Mouse (Mus musculus): ENCODE data around the gene Cryzl1. TPM values are rescaled to one million over a fixed set of nuclear protein-coding genes. Genes with fewer than 3 reads are reported as not detected.

The Cryzl1 gene
- polyA plus RNA-seq, 1 experiment from 2014 or later = 115 TPM

DNA sequence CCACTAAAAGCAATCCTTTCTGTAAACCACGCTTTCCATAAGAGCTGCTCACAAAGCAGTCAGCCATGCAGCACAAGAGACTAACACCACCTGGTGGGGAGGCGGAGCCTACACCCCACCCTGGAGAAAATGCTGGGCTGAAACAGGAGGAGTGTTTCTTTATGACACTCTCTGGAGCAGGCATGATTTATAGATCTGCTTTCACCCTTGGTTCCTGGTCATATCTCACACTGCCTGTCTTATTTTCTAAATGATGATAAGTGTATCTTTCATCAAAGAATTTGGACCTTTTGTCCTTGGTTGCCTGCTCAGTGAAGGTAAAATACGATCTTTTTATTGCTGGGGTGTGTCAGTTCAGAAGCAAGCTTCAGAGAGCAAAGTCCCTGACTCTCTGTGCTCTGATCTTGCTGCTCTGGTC, 26.0 kb downstream of the Cryzl1 start:
- Histone ChIP-seq H3K4me3 (no peak overlapping the region), H3K4me1 (no peaks in the 10 kb centered on the region), H3K36me3 (replicated peaks) (peaks cover 32% of the 10 kb centered on the region), H3K9ac (no peak overlapping the region), H3K9me3 (no peaks in the 10 kb centered on the region), H3K4me2 (no peak overlapping the region), H3K27ac (no peak overlapping the region), H3K27me3 (replicated peaks) (no peaks in the 10 kb centered on the region)
- WGBS = 62% methylated on average over 3 of the region's 3 CpGs
- ATAC-seq (replicated peaks) = no peak

DNA sequence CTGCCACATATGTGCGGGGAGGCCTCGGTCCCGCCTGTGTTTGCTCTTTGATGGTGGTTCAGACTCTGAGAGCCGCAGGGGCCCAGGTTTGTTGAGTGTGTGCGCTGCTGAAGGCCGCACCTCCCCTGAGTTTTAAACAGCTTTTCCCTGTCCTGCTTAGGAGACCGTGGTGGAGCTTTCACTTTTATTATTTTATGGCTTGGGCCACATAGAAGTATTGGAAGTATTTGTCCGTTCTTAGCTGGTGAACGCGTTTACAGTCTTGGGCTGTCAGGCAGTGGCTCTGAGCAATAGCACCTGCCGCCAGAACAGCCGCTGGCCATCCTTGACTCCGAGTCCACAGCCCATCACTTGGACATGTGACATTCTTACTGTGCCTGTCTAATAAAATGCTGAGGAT, 26.9 kb downstream of the Cryzl1 start:
- Histone ChIP-seq H3K9ac (no peak overlapping the region), H3K9me3 (no peaks in the 10 kb centered on the region), H3K4me2 (no peak overlapping the region), H3K27me3 (replicated peaks) (no peaks in the 10 kb centered on the region), H3K27ac (no peak overlapping the region), H3K36me3 (replicated peaks) (peaks cover 30% of the 10 kb centered on the region), H3K4me3 (no peak overlapping the region), H3K4me1 (no peaks in the 10 kb centered on the region)
- 91% methylated on average over 13 of the region's 13 CpGs for WGBS
- ATAC-seq (replicated peaks) = no peak

DNA sequence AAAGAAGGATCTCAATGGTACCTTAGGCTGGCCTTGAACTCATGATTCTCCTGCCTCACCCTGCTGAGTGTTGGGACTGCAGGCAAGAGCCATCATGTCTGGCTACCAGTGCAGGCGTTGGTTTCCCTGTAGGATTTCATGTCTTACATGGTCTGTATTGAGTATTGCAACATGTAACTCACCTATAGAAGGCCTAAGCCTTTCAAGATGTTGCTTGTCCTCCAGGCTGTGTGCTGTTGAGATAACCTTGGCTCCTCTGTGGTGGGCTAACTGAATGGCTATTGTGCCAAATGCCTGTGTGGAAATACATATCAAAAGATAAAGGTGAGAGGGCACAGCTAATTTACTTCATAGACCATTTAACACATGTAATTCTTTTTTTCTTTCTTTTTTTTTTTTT, 29.8 kb downstream of the Cryzl1 start:
- H3K4me2 ChIP-seq = no peak overlapping the region
- no peak overlapping the region for H3K27ac ChIP-seq
- peaks cover 22% of the 10 kb centered on the region for H3K36me3 ChIP-seq (replicated peaks)
- 95% methylated on average over 1 of the region's 1 CpGs for WGBS
- H3K9ac ChIP-seq = no peak overlapping the region
- H3K27me3 ChIP-seq (replicated peaks) = no peaks in the 10 kb centered on the region
- H3K4me1 ChIP-seq = no peaks in the 10 kb centered on the region
- no peaks in the 10 kb centered on the region for H3K9me3 ChIP-seq
- no peak for ATAC-seq (replicated peaks)
- H3K4me3 ChIP-seq = no peak overlapping the region

DNA sequence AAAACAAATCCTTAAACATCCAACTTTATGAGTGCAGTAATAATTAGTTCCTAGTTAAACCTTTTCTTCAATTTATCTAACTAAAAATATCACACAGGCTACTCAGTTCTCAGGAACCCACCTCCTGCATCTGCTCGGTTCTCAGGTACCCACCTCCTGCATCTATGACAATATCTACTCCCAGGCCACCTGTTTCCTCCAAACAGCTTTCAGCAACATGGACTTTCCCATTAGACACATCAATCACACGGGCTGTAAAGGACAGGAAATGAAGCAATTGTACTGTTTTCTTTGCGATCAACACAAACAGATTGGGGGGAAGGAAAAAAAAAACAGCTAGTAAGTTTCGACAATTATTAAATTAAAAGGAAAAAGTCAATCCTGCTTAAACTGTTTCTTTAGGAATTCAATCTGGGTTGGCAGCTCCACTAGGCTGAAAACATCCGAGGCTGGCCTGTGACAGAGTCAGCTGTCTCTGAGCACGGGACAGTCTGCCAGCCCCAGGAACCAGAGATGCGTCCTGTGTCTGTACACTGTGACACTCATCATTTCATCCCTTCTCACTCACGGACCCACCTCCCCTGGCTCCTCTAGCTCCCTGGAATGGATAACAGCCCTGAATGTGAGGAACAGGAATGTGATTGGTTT, 33.5 kb downstream of the Cryzl1 start:
- H3K4me3 ChIP-seq = no peak overlapping the region
- H3K9ac ChIP-seq = no peak overlapping the region
- H3K36me3 ChIP-seq (replicated peaks) = peaks cover 24% of the 10 kb centered on the region
- no peak for ATAC-seq (replicated peaks)
- H3K4me1 ChIP-seq = no peaks in the 10 kb centered on the region
- 77% methylated on average over 8 of the region's 8 CpGs for WGBS
- H3K27ac ChIP-seq = no peak overlapping the region
- no peak overlapping the region for H3K4me2 ChIP-seq
- no peaks in the 10 kb centered on the region for H3K9me3 ChIP-seq
- no peaks in the 10 kb centered on the region for H3K27me3 ChIP-seq (replicated peaks)

DNA sequence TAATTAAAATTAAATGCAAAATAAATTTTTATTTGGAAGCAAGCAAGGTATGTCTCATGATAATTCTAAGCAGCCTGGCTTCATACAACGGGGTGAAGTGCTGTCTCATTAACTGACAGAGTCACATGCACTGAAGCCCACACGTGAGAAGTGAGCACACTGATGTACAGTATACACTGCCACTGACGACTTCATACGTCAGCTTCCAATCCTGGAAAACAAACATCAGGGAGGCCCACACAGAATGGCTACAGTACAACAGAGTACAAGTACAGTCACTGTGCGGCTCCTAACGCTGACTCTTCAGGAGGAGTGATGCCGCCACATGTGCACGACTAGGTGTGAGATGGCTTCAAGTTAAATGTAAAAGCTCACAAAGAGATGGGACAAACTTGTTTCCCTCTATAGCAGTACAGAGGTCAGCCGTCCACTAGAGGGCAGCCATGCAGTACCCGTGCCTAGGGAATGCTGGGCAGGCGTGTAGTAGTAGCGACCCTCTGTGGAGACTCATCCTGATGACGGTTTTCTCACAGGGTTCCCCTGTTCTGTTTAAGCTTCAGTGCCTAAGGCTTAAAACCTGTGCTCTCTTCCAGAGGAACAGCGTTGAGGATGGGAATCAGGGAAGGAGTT, 34.2 kb downstream of the Cryzl1 start:
- H3K27ac ChIP-seq = no peak overlapping the region
- no peaks in the 10 kb centered on the region for H3K9me3 ChIP-seq
- H3K27me3 ChIP-seq (replicated peaks) = no peaks in the 10 kb centered on the region
- H3K9ac ChIP-seq = no peak overlapping the region
- H3K4me3 ChIP-seq = no peak overlapping the region
- 33% methylated on average over 14 of the region's 14 CpGs for WGBS
- H3K4me2 ChIP-seq = no peak overlapping the region
- H3K36me3 ChIP-seq (replicated peaks) = peaks cover 24% of the 10 kb centered on the region
- ATAC-seq (replicated peaks) = peak; percentile 87
- peaks cover 6% of the 10 kb centered on the region for H3K4me1 ChIP-seq

DNA sequence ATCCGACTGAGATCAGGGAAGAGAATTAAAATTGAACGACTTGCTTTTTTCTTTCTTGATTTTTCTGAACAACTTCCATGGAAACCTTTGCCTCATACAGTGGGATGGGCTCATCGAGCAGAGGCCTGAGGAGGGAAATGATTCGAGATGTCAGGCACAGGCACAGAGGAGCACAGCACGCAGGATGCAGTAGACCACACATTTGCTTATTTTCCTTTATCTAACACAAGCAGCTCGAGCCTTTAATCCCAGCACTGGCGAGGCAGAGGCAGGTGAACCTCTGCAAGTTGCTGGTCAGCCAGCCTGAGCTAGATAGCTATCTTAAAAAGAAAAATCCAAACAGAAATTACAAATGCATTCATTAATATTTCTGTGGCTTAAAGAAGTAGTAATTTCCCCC, 39.0 kb downstream of the Cryzl1 start:
- no peak for ATAC-seq (replicated peaks)
- no peak overlapping the region for H3K9ac ChIP-seq
- H3K27me3 ChIP-seq (replicated peaks) = no peaks in the 10 kb centered on the region
- peaks cover 20% of the 10 kb centered on the region for H3K4me1 ChIP-seq
- WGBS = 37% methylated on average over 7 of the region's 7 CpGs
- peak overlapping the region; percentile 87 for H3K4me2 ChIP-seq
- peaks cover 13% of the 10 kb centered on the region; the same call in 1 of the 2 replicates for H3K36me3 ChIP-seq (replicated peaks)
- no peaks in the 10 kb centered on the region for H3K9me3 ChIP-seq
- no peak overlapping the region for H3K27ac ChIP-seq
- H3K4me3 ChIP-seq = no peak overlapping the region

DNA sequence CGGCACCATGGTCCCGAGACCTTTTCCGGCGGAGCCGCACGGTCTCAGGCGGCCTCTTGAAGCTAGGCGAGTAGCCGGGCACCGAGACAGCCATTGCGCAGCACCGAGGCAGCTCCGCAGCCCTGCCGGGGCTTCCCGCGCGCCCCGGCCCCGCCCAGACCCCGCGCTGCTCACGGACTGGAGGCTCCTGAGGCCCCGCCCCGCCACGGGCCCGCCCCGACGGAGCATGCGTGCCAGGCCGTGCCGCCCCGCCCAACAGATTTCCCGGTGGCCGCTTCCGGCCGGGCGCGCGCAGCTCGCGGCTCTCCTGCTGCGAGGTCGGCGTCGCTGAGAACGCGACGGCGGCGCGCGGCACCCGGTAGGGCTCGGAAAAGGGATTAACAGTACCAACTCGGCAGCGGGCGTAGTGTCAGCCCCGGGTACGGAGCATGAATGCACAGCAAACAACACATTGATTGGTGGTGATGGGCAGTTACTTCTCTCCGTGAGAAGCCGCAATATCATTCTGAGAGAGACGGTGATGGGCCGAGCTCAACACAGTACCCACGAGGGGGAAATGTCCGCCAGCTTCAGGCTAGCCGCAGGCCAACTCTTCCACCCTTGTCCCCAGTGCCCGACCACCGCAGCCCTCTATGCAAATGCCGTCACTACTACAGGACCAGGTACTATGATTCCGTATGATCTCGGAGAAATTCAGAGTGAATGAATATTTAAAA, 40.0 kb downstream of the Cryzl1 start, which contains the start of gene Donson:
Gene Donson (minus strand): TSS at position 152 of the 716 bp plus-strand sequence.
- peaks cover 20% of the 10 kb centered on the region for H3K4me1 ChIP-seq
- WGBS = under 1% methylated on average over 70 of the region's 71 CpGs
- ATAC-seq (replicated peaks) = peak; percentile 99
- peak within 1 kb of the TSS; percentile 97 for H3K4me3 ChIP-seq
- no peaks in the 10 kb centered on the region for H3K9me3 ChIP-seq
- peak within 1 kb of the TSS; percentile 87 for H3K4me2 ChIP-seq
- H3K36me3 ChIP-seq (replicated peaks) = peaks cover 13% of the 10 kb centered on the region; the same call in 1 of the 2 replicates
- peak within 1 kb of the TSS; percentile 98 for H3K9ac ChIP-seq
- H3K27ac ChIP-seq = peak within 1 kb of the TSS; percentile 93
- H3K27me3 ChIP-seq (replicated peaks) = no peaks in the 10 kb centered on the region

DNA sequence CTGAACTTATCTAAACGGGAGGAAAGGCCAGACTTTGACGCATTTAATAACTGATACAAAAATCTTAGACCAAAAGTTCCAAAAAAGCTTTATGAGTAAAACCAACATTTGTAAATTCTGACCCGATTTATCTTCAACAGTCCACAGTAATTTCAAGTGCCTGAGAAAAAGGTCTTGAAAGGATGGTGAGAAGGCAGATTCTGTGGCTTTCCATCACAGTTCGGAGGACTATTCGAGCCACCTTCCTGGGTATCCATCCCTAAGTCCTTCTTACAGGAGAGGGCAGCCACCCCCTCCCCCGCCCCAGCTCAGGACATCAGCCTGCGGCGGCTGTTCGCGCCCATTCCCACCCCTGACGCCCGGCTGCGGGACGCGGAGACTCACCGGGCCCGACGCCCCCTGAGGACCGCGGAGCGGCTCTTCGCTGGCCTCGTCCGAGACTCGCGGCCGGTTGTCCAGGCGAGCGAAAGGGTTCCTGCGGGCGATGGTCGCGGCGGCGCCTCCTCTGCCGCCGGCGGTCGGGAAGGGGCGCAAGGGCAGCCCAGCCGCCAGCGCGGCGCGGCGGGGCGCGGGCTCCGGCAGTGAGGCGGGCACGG, 40.7 kb downstream of the Cryzl1 start:
- peak overlapping the region; percentile 87 for H3K4me2 ChIP-seq
- H3K36me3 ChIP-seq (replicated peaks) = peaks cover 17% of the 10 kb centered on the region; the same call in 1 of the 2 replicates
- peaks cover 20% of the 10 kb centered on the region for H3K4me1 ChIP-seq
- H3K9ac ChIP-seq = peak overlapping the region; percentile 98
- H3K27ac ChIP-seq = peak overlapping the region; percentile 93
- ATAC-seq (replicated peaks) = peak; percentile 70; the same call in 1 of the 2 replicates
- WGBS = 1% methylated on average over 42 of the region's 51 CpGs
- peak overlapping the region; percentile 97 for H3K4me3 ChIP-seq
- H3K27me3 ChIP-seq (replicated peaks) = no peaks in the 10 kb centered on the region
- H3K9me3 ChIP-seq = no peaks in the 10 kb centered on the region

DNA sequence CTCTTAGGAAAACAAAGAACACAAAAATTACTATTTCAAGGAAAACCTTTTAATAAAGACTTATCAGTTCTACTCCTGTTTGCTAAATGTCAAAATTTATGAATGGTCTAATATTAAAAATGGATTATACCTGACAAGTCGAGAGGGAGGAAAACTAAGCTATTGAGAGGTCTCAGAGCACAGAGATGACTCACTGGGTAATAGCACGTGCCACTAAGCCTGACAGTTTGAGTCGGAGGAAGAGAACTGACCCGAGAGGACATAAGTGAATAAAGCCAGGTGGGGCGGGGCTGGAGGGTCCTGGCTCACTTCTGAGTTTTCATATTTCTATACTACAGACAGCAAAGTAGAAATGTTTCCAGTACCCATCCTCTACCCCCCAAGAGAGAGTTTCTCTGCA, 42.4 kb downstream of the Cryzl1 start:
- no peaks in the 10 kb centered on the region for H3K9me3 ChIP-seq
- no peaks in the 10 kb centered on the region for H3K27me3 ChIP-seq (replicated peaks)
- peaks cover 34% of the 10 kb centered on the region for H3K36me3 ChIP-seq (replicated peaks)
- no peak overlapping the region for H3K4me3 ChIP-seq
- H3K4me1 ChIP-seq = peaks cover 20% of the 10 kb centered on the region
- no peak overlapping the region for H3K4me2 ChIP-seq
- no peak overlapping the region for H3K9ac ChIP-seq
- WGBS = 80% methylated on average over 5 of the region's 5 CpGs
- no peak overlapping the region for H3K27ac ChIP-seq
- no peak for ATAC-seq (replicated peaks)

DNA sequence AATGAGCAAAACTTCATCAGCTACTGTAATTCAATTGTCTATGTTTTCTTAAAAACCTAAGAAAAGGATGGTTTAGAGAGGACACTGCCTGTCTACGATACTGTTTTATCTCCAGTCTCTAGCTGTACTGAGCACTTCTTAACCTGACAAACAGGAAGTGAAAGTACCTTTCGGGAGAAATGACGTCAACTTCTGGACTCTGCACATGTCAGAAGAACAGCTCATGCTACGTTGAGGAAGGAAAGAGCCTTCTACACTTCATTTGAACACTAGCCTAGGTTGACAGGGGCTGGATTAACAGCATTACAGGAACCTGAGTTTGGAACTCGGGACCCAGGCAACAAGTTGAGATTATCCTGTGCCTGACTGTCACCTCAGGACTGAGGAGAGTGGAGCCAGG, 43.2 kb downstream of the Cryzl1 start:
- no peak overlapping the region for H3K4me2 ChIP-seq
- H3K36me3 ChIP-seq (replicated peaks) = peaks cover 39% of the 10 kb centered on the region
- no peak for ATAC-seq (replicated peaks)
- H3K9ac ChIP-seq = no peak overlapping the region
- no peak overlapping the region for H3K27ac ChIP-seq
- no peaks in the 10 kb centered on the region for H3K9me3 ChIP-seq
- no peaks in the 10 kb centered on the region for H3K27me3 ChIP-seq (replicated peaks)
- H3K4me3 ChIP-seq = no peak overlapping the region
- peaks cover 20% of the 10 kb centered on the region for H3K4me1 ChIP-seq
- WGBS = 93% methylated on average over 5 of the region's 5 CpGs

DNA sequence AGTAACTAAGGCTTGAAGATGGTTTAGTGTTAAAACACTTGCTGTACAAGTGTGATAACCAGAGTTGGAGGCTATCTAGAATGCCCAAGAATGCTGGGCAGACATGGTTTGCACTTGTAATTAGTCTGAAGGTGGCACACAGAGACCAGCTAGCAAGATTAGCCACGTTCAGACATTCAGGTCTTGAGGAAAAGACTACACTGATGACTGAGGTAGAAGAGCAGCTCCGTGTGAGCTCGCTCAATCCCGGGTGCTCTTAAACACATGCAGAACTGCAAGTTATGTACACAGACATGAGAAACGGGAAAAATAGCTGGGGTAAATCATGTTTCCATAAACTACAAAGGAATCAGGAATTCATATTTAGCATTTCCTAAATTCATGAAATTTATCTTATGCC, 48.1 kb downstream of the Cryzl1 start:
- 81% methylated on average over 5 of the region's 5 CpGs for WGBS
- H3K36me3 ChIP-seq (replicated peaks) = peaks cover 54% of the 10 kb centered on the region
- H3K4me2 ChIP-seq = no peak overlapping the region
- H3K4me3 ChIP-seq = no peak overlapping the region
- H3K4me1 ChIP-seq = no peaks in the 10 kb centered on the region
- no peaks in the 10 kb centered on the region for H3K27me3 ChIP-seq (replicated peaks)
- H3K9ac ChIP-seq = no peak overlapping the region
- no peak for ATAC-seq (replicated peaks)
- H3K27ac ChIP-seq = no peak overlapping the region
- no peaks in the 10 kb centered on the region for H3K9me3 ChIP-seq

DNA sequence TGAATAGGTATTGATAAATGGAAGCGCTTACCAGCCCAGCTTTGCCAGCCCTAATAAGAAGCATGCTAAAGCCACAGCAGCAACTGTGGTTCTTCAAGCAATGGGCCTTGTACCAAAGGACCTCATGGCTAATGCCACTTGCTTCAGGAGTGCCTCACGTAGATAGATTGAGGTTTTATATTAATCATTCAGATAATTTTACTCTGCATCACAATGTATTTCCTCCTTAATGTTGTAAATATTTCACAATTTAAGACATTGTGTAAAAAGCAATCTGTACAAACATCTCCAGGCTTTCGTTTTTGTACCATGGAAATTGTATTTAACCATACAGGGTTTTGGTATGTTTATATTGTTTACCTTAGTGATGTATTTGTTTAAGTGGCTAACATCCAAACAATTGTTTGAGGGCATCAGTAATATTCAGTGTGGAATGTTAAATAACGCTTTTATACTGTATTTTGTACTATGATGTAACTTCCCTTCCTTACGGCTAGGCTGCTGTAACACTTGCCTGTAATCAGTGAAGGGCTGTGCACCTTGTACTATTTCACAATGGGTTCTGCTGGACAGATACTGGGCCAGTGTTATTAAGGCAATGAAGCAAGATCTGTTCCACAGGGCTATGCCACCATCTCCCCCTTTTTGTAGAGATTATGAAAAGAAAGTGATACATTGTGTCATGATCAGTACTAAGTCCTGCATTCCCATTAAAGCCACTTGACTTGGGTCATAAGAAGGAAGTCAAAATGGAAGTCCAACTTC, 50.4 kb downstream of the Cryzl1 start:
- peaks cover 50% of the 10 kb centered on the region for H3K36me3 ChIP-seq (replicated peaks)
- ATAC-seq (replicated peaks) = no peak

More for the DNA sequence above, 50.4 kb downstream of the Cryzl1 start:
- Histone ChIP-seq H3K9ac (no peak overlapping the region), H3K27me3 (replicated peaks) (no peaks in the 10 kb centered on the region), H3K9me3 (no peaks in the 10 kb centered on the region), H3K4me1 (no peaks in the 10 kb centered on the region), H3K4me2 (no peak overlapping the region), H3K27ac (no peak overlapping the region), H3K4me3 (no peak overlapping the region)
- WGBS = 91% methylated on average over 5 of the region's 5 CpGs

Data from midbrain, embryonic 15.5 days (tissue).